Mouse (Mus musculus) layer of hippocampus, adult 18-20 months (tissue): ENCODE measurements at regions not wholly inside any gene's neighbourhood (a gene's known extent, or its start where the extent isn't known, plus 50 kb on each side); places are given as distances from the start of the nearest gene placed in this dataset.
"Not testable (repeated sequence)": the region's sequence is repeated elsewhere in the genome, so short reads cannot be mapped to it uniquely, and the experiment has no call there.

Experiments used
- DNase-seq, 2 experiments: peaks; one replicate each; pipeline ENCODE4 v3.0.0; 2022; ENCODE audit warnings: low spot score in 2 of 2

GRCm38 (mm10) chr3:59563486-59564006 is 166.0 kb upstream of the Gm5538 start:
- not testable (repeated sequence) for DNase-seq

GRCm38 (mm10) chr3:59542621-59543020 is 187.0 kb upstream of the Gm5538 start:
- DNase-seq: no peak

GRCm38 (mm10) chr3:59540547-59540946 is 189.0 kb upstream of the Gm5538 start:
- DNase-seq: not testable (repeated sequence)

GRCm38 (mm10) chr3:59539893-59540292 is 189.7 kb upstream of the Gm5538 start:
- not testable (repeated sequence) for DNase-seq

GRCm38 (mm10) chr3:59531311-59531834 is 187.2 kb upstream of the Igsf10 start:
- no peak for DNase-seq

- no peak for DNase-seq
Observed at GRCm38 (mm10) chr3:59530592-59531310, 186.6 kb upstream of the Igsf10 start.

GRCm38 (mm10) chr3:59520766-59521165 is 176.6 kb upstream of the Igsf10 start:
- DNase-seq: no peak

DNA sequence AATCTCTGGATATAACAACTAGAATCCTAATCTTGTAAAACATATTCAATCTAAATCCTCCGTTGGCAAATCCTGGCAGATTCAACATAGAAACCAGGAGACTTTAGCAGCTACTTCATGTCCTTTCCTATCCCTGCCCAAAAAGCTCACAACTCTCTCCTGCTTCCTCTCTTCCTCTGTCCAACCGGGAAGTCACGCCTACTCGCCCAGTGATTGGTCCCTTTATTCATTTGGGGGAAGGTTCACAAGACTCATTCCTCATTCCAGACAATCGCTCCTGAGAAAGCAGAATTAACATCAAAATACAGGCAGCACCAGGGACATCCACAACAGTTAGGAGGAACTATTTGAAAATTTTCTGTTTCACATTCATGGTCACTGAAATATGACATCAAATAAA is 133.9 kb upstream of the Igsf10 start:
- DNase-seq: no peak

DNA sequence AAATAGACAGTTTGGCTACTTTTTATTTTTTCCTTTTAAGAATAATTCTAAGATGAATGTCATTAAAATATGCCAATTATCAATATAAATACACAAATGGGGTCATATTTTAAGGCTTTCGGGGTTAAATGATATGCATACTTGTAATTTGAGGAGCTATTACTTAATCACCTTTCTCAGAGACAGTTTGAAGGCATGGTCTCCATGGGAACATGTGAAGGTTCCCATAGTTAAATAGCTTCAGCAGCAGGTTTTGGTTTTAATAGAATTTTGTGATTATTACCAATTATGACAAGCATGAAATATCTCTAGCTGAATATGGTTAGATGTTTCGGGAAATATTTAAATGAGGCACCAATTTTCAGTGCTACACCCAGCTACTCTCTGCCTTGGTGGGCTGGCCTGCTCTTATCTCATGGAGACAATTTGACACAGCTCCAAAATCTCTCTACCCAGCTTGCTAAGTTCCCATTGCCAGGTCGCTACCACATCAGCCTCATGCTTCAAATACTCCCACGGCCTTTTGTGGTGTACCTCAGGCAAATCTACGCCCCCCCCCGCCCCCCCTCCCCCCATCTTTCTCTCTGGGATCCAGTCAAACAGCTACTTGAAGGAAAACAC is 133.4 kb upstream of the Igsf10 start:
- DNase-seq: no peak

GRCm38 (mm10) chr3:59468956-59469355 is 124.8 kb upstream of the Igsf10 start:
- no peak for DNase-seq

GRCm38 (mm10) chr3:59462341-59463158 is 118.4 kb upstream of the Igsf10 start:
- no peak for DNase-seq

- no peak for DNase-seq
Observed at GRCm38 (mm10) chr3:59456938-59457337, 112.7 kb upstream of the Igsf10 start.

- no peak for DNase-seq
Observed at GRCm38 (mm10) chr3:59451084-59451483, 106.9 kb upstream of the Igsf10 start.

- DNase-seq: no peak
Observed at GRCm38 (mm10) chr3:59423621-59424020, 79.4 kb upstream of the Igsf10 start.

DNA sequence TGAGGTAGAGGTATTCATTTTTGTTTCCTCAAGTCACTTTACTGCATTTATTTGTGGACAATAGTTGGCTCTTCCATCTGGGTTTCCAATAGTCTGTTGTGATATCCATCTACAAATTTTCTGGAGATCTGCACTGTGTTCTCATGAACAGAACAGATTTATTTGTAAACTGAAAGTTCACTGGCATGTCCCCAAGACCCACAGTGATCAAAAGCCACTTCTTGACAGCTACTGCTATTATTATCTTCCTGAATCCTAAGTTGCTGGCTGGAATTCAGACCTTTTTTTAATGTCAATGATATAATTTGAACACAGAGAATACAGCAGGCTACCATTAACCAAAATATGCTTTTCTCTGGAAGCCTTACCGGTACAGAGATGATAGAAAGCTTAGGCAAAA is 64.9 kb upstream of the Igsf10 start:
- DNase-seq: peak in 1 of 2 experiments; percentile 14

DNA sequence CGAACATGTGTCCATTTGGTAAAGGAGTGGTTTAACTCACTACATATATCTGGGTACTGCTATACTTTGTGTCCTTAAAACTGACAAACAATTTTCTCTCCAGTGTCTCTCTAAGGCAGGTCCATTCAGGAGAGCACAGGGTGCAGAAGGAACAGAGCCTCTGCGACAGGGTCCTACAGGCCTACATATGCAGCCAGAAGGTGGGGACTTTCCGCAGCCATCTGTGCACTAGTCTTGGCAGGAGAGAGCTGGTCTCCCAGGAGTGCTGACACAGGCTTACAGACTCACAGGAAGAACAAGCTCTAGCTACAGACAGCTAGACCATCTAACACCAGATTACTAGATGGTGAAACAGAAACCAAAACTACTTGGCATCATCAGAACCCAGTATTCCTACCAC is 61.8 kb upstream of the Igsf10 start:
- peak in 1 of 2 experiments; percentile 5 for DNase-seq

- DNase-seq: no peak
Observed at GRCm38 (mm10) chr3:59401856-59402255, 57.7 kb upstream of the Igsf10 start.

DNA sequence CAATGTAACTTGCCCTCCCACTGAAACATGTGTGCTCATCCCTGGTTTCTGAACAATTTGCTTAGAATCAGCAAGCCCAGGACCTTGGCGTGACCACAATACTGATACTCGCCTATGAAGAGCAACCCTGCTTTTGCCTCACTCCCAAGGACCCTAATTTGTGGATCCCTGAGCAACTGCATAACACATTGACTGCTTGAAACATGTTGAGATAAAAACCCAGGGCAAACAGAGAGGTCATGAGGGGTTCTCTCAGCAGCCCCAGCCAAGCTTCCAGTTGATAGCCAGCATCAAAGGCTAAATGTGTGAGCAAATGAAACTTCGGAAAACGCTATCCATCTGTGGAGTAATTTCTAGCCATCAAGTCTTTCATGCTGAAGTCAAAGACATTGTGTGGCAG is 57.2 kb upstream of the Igsf10 start:
- no peak for DNase-seq
